Mouse (Mus musculus) cerebellum, adult (tissue): ENCODE measurements at regions not wholly inside any gene's neighbourhood (a gene's known extent, or its start where the extent isn't known, plus 50 kb on each side); places are given as distances from the start of the nearest gene placed in this dataset.
A peak's percentile ranks its signal among the peaks of the same experiment; 100 is the strongest.

Experiments used
- ATAC-seq: cut with Nextera tagmentation; 2 replicates; pipeline ENCODE4 v1.9.2; 2017; ENCODE audit warnings: mild to moderate bottlenecking, moderate library complexity, mixed read lengths; ENCODE audit not compliant: insufficient number of reproducible peaks, low FRiP score, low TSS enrichment

- no peak for ATAC-seq
These were observed 222.2 kb upstream of the Rpl38 start for GRCm38 (mm10) chr11:114446075-114446616.

- ATAC-seq: no peak
These were observed 224.1 kb upstream of the Rpl38 start for GRCm38 (mm10) chr11:114444211-114444610.

DNA sequence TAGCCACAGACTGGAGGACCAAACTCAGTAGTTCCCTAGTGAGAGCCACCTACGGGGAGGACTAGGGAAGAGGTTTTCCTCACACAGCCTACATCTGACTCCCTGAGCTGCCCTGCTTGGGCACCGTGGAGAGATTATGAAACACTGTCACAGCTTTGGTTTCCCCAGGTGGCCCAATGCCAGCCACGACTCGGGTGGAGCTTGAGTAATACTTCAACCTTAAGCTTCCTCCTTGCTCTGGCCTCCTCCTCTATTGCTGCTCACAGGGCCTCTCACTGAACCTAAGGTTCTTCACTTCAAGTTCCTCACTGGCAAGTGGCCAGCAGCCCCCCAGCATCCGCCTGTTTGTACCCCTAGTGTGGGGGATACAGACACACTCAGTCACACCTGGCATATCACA is 224.9 kb upstream of the Rpl38 start:
- no peak for ATAC-seq

- 0 out of 2 replicates have a peak, but pooled peaks have one; percentile 31 for ATAC-seq
These were observed 229.0 kb upstream of the Rpl38 start for GRCm38 (mm10) chr11:114439314-114439713.

DNA sequence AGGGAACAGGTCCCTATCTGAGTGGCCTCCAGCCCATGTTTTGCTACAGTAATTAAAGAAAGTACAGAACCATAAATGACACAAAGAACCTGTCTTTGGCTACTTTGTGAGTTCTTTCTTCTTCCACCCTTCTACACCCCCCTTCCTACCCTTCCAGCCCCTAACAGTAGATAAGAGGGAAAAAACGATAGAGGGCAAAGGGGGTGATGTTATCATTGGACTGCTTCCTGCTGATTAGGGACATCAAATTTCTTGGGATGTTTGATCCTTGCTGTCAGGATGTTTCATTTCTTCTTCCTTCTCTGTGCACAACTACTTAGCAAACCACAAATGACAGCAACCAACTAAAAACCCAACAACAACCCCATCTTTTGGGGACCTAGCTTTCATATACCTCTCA is 232.5 kb upstream of the Rpl38 start:
- no peak for ATAC-seq

DNA sequence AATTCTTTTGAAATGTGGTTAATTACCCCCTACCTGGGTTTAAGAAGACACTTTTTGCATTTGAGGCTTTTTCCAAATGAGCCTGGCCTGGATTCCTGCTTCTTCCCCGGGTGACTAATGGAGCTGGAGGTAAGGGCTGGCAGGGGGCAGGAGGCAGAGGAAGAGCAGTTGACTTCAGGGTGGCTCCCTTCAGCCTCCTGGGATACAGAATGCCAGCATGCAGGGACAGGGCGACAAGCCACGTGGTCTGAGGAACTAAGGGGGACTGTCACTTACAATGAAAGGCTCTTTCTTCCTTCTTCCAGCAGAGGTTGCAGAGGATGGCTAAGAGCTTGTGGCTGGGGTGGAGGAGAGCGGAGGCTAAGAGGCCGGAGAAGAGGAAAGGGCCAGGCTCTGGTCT is 234.8 kb upstream of the Rpl38 start:
- ATAC-seq: no peak

GRCm38 (mm10) chr11:114425447-114425846 is 242.9 kb upstream of the Rpl38 start:
- ATAC-seq: no peak

- ATAC-seq: no peak
These were observed 245.0 kb upstream of the Rpl38 start for GRCm38 (mm10) chr11:114423322-114423721.

- ATAC-seq: no peak
These were observed 249.3 kb upstream of the Rpl38 start for GRCm38 (mm10) chr11:114419002-114419401.

DNA sequence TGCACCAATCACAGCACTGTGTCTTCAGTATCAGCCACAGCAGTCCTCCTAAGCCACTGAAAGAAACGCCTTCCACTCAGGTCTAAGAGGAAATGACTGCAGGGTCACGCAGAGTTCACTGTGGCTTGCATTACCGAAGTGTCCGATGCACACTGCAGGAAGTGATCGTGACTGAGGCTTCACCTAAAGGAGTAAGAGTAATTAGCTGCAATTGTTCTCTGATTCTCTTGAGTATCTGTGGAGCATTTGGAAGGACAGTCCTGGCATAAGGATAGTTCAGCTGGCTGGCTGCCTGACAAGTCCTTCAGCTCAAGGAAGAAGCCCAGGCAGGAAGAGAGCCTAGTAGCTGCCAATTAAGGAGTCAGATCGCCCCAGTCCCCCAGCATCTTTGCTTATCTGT is 252.2 kb upstream of the Rpl38 start:
- no peak for ATAC-seq

DNA sequence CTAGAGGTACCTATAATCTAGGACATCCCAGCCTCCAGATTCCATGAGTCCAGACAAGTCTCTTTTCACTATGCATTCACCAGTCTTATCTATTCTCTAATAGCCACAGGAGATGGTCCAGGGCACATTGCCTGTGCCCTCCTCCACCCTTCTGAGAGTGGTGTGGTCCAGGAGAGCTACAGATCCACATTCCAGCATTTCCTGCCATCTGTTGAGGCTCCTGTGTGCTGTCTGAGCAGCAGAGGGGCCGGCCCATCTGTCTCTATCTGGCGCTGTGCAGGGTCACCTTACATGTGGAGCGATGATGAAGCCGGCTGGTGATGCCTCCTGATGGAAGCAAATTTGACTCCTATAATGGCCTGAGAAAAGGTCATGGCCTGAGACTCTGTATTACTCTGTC is 263.9 kb upstream of the Rpl38 start:
- peak; percentile 74 for ATAC-seq

DNA sequence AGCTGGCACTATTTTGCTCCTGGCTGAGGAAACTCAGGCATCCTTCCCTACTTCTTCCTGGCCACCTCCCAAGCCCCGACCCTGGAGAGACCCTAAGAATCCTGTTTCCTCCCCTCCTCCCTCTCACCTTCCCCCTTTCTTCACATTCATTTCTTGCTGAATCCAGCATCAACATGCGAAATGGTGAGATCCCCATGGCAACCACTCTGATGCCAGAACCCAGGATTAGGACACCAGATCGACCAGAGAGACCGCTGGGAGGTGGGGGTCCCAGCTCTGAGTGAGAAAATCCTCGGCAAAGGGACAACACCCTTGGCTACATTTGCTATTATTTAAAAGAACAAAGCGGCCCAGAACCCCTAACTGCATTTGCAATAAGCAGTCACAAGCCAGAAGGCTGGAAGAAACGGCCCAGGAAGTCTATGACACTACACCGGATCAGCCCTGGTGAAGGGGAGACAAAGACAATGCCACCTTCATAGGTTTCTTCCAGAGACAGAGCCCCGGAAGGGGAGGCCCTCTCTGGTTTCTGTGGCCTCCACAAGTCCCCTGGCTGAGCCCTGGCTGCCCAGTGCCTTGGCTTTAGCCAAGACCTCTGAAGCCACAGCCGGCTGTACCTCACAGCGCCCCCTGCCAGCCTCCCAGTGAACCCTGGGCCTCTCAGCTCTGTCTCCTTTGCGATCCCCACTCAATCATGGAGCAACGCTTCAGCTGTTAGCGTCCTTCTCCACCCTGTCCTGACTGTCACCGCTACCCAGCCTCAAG is 265.6 kb upstream of the Rpl38 start:
- ATAC-seq: no peak

GRCm38 (mm10) chr11:114400701-114401100 is 267.6 kb upstream of the Rpl38 start:
- ATAC-seq: no peak

DNA sequence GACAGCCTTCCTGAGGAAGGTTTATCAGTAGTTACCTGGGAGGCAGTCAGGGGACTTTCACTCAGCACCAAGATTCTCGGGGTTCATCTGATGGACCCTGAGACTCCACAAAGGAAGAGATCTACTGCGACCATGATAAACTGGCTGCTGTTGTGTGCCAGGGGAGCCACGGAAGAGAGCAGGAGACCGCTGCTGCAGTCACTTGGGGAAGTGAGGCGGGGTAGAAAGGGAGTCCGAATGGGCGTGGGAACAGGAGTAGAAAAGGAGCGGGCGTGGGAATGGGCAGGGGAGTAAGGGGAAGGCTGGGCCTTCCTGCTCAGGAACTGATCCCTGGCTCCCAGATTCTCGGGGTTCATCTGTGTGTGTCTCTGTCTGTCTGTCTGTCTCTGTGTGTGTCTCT is 276.2 kb upstream of the Rpl38 start:
- no peak for ATAC-seq

GRCm38 (mm10) chr11:114391553-114391952 is 276.8 kb upstream of the Rpl38 start:
- ATAC-seq: no peak

- no peak for ATAC-seq
These were observed 281.2 kb upstream of the Rpl38 start for GRCm38 (mm10) chr11:114387091-114387490.

DNA sequence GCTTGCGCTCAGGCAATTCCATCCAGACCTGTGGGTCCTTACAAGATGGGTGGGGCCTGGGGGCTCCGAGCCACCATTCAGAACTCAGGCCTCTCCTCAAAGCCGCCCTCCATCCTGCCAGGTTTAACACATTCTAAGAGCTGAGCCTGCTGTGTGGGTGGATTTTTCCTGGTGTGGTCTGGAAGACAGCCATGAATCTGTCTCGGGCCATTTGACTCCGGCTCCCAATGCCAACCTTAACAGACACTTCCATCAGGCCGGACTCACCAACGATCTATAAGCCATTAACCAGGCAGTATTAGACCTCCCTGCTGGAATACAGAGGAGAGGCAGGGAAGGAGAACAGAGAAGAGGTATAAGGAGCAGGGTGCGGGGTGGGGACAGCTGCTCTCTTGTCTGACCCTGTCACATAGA is 288.9 kb upstream of the Rpl38 start:
- ATAC-seq: no peak

- no peak for ATAC-seq
These were observed 292.4 kb upstream of the Rpl38 start for GRCm38 (mm10) chr11:114375921-114376320.

DNA sequence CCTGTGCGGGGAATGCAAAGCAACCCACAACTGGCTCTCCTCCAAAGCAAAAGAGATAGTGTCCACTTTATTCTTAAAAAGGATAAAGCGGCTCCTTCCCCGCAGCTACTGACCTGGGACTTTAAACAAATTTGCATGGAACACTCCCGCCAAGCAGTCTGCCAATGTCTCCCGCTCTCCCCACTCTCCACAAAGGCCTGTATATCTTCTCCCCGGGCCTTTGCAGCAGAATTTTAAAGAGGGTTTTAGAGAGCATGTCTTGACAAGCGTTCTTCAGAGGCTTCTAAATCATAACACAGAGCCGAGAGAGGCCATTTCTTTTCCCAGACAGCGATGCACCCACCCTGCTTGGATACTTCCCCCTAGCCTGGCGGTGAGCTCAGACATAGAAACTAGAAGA is 297.6 kb upstream of the Rpl38 start:
- ATAC-seq: no peak

GRCm38 (mm10) chr11:114367779-114368178 is 300.5 kb upstream of the Rpl38 start:
- no peak for ATAC-seq

DNA sequence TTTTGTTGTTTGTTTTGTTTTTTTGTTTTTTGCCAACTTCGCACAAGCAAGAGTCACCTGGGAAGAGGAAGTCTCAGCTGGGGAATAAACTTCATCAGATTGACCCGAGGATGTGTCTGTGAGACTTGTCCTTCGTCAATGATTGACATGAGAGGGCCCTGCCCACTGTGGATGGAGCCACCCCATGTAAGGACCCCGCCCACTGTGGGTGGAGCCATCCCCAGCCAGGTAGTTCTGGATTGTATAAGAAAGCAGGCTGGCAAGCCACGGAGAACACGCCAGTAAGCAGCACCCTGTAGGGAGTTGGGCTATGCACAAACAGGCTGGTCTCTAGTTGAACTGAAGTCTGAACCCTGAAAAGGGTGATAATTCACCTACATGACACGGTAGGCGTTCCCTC is 294.1 kb upstream of the Sdk2 start:
- no peak for ATAC-seq

GRCm38 (mm10) chr11:114360321-114360720 is 293.5 kb upstream of the Sdk2 start:
- no peak for ATAC-seq
